Mouse (Mus musculus): ENCODE results near the gene H2-K1. TPM values are rescaled to one million over a fixed set of nuclear protein-coding genes. Genes with fewer than 3 reads are reported as not detected.

H2-K1 gene
- 3,482 and 5,138 TPM in 2 replicates for polyA plus RNA-seq (2012; rRNA removed)

DNA sequence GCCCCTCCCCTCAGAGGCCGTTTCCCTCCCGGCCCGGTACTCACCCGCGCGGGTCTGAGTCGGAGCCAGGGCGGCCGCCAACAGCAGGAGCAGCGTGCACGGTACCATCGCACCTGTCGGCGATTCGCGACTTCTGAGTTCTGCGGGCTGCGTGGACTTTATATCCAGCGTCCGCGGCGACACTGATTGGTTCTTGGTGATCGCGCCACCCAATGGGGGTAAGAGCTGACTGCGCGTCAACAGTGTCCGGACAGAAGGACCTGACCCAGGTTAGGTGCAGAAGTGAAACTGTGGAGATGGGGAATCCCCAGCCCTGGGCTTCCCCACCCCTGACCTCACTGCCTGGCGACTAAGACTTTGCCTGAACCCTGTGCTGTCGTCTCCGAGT, at the start of gene H2-K1:
H2-K1 (minus strand) TSS at position 198 of the 388 bp plus-strand sequence.
- Histone ChIP-seq H3K27me3 (ENCODE audit: control insufficient read depth, insufficient read depth, low read length) (no peaks in the 10 kb centered on the region), H3K36me3 (ENCODE audit: control insufficient read depth, insufficient read depth, low read length) (no peaks in the 10 kb centered on the region), H3K4me1 (replicated peaks; ENCODE audit: control insufficient read depth, insufficient read depth, low read length) (no peaks in the 10 kb centered on the region), H3K27ac (ENCODE audit: control insufficient read depth, insufficient read depth, low read length) (peak within 1 kb of the TSS; percentile 48; the same call in 1 of the 2 replicates), H3K4me3 (ENCODE audit: control insufficient read depth, insufficient read depth, low read length) (peak within 1 kb of the TSS; percentile 82)
- under 1% methylated on average over 30 of the region's 30 CpGs for WGBS
- TF ChIP-seq CTCF (IDR thresholded peaks at IDR 0.05; ENCODE audit: borderline replicate concordance, control insufficient read depth, extremely low read depth, insufficient read depth, low read length, poor library complexity): 0 out of 2 replicates have a peak, but pooled peaks have one; percentile 14
- TF ChIP-seq POLR2A (IDR thresholded peaks at IDR 0.05; ENCODE audit: control insufficient read depth, extremely low read depth, insufficient read depth, low read length, poor library complexity): peak; percentile 94
- DNase-seq: peak; percentile 84

DNA sequence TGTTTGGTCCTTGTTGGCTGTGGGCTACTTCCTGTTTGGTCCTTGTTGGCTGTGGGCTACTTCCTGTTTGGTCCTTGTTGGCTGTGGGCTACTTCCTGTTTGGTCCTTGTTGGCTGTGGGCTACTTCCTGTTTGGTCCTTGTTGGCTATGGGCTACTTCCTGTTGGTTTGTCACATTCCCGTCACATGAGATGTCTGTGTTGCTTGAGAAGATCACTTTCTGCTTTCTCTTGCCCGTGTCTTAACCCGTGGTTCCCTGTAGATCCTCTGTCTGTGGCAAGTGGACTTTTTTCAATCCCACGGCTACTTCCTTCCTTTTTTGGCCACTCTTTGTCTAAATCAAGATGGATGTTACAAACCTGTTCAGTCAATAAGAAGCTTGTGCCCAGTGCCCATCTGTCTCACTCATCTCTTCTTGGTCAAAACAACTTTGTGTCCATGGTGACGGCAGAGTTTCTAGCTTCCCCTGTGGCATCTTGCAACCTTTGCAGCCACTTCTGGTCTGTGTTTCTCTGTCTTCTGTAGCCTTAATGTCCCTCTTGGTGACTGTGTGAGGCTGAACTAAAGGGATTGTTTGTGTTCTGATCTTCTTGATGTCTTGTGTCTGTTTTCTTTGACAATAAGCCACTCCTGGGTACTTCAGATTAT, 47.4 kb upstream of the H2-K1 start:
- TF ChIP-seq POLR2A (IDR thresholded peaks at IDR 0.05; ENCODE audit: control insufficient read depth, extremely low read depth, insufficient read depth, low read length, poor library complexity): no peak
- TF ChIP-seq CTCF (IDR thresholded peaks at IDR 0.05; ENCODE audit: borderline replicate concordance, control insufficient read depth, extremely low read depth, insufficient read depth, low read length, poor library complexity): no peak
- H3K27me3 ChIP-seq (ENCODE audit: control insufficient read depth, insufficient read depth, low read length): no peaks in the 10 kb centered on the region
- H3K36me3 ChIP-seq (ENCODE audit: control insufficient read depth, insufficient read depth, low read length): no peaks in the 10 kb centered on the region
- H3K27ac ChIP-seq (ENCODE audit: control insufficient read depth, insufficient read depth, low read length): no peak overlapping the region; the same call in 1 of the 2 replicates
- peaks cover 5% of the 10 kb centered on the region for H3K4me1 ChIP-seq (replicated peaks; ENCODE audit: control insufficient read depth, insufficient read depth, low read length)
- H3K4me3 ChIP-seq (ENCODE audit: control insufficient read depth, insufficient read depth, low read length): no peak overlapping the region
- DNase-seq: no peak
- WGBS: 60% methylated on average over 5 of the region's 5 CpGs

DNA sequence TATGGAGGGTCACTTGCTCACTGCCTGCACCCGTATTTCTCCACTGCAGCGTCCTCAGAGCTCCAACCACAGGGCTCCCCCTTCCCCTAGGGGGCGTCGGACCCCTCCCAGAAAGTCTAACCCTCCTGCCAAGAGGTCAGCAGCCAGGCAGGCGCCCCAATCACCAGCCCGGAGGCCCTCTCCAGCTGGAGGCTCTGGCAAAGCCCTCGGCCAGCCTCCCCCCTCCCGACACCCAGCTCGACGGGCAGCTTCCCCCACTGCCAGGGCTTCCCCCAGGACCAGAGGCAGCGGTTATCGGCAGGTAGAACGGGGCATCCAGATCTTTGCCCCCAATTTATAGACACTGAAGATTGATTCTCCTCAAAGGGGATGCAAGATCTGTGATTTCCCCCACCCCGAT, 45.8 kb upstream of the H2-K1 start:
- Histone ChIP-seq H3K36me3 (ENCODE audit: control insufficient read depth, insufficient read depth, low read length) (no peaks in the 10 kb centered on the region), H3K27me3 (ENCODE audit: control insufficient read depth, insufficient read depth, low read length) (no peaks in the 10 kb centered on the region), H3K4me3 (ENCODE audit: control insufficient read depth, insufficient read depth, low read length) (no peak overlapping the region), H3K4me1 (replicated peaks; ENCODE audit: control insufficient read depth, insufficient read depth, low read length) (peaks cover 11% of the 10 kb centered on the region), H3K27ac (ENCODE audit: control insufficient read depth, insufficient read depth, low read length) (no peak overlapping the region)
- TF ChIP-seq CTCF (IDR thresholded peaks at IDR 0.05; ENCODE audit: borderline replicate concordance, control insufficient read depth, extremely low read depth, insufficient read depth, low read length, poor library complexity) (no peak), POLR2A (IDR thresholded peaks at IDR 0.05; ENCODE audit: control insufficient read depth, extremely low read depth, insufficient read depth, low read length, poor library complexity) (no peak)
- DNase-seq: no peak
- WGBS: 92% methylated on average over 14 of the region's 14 CpGs

DNA sequence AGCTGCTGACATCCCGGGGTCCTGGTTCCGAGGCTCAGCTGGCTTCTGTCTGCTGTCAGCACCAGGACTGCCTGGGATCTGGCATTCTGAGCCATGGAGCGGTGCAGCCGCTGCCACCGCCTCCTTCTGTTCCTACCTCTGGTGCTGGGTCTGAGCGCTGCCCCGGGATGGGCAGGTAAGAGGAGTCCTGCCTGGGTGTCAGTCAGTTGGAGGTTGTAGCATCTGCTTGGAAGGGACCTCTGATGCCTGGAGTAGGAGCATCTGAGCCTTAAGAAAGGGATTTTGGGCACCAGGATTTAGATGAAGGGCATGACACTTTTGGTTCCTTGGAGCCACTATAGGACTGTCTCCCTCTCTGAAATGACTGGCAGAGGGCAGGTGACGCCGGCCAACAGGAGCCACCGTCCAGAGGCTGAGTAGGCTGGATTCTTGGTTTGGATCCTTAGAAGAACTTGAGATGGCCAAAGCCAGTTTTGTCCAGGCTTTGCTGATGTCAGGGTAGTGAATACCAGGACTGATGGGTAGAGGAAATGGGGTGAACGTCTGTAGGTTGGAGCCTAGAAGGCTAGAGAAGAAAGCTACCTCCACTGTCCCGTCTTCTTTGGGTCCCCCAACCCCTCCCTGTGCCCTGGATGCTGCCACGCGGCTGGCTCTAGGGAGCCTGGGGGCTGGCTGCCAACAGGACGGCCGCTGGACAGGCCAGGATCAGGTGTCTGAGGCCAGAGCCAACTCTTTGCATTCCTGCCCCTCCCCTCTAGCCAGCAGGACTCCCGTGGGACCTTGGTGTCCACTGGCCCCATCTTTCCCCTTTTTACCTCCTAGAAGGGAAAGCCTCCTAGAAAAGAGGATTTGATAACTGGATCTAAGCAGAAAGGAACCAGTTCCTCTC, 39.7 kb upstream of the H2-K1 start:
- Histone ChIP-seq H3K27ac (ENCODE audit: control insufficient read depth, insufficient read depth, low read length) (no peak overlapping the region), H3K36me3 (ENCODE audit: control insufficient read depth, insufficient read depth, low read length) (peaks cover 19% of the 10 kb centered on the region), H3K4me1 (replicated peaks; ENCODE audit: control insufficient read depth, insufficient read depth, low read length) (peaks cover 10% of the 10 kb centered on the region), H3K4me3 (ENCODE audit: control insufficient read depth, insufficient read depth, low read length) (no peak overlapping the region), H3K27me3 (ENCODE audit: control insufficient read depth, insufficient read depth, low read length) (no peaks in the 10 kb centered on the region)
- no peak for TF ChIP-seq CTCF (IDR thresholded peaks at IDR 0.05; ENCODE audit: borderline replicate concordance, control insufficient read depth, extremely low read depth, insufficient read depth, low read length, poor library complexity)
- no peak for TF ChIP-seq POLR2A (IDR thresholded peaks at IDR 0.05; ENCODE audit: control insufficient read depth, extremely low read depth, insufficient read depth, low read length, poor library complexity)
- WGBS: 41% methylated on average over 17 of the region's 17 CpGs
- no peak for DNase-seq

DNA sequence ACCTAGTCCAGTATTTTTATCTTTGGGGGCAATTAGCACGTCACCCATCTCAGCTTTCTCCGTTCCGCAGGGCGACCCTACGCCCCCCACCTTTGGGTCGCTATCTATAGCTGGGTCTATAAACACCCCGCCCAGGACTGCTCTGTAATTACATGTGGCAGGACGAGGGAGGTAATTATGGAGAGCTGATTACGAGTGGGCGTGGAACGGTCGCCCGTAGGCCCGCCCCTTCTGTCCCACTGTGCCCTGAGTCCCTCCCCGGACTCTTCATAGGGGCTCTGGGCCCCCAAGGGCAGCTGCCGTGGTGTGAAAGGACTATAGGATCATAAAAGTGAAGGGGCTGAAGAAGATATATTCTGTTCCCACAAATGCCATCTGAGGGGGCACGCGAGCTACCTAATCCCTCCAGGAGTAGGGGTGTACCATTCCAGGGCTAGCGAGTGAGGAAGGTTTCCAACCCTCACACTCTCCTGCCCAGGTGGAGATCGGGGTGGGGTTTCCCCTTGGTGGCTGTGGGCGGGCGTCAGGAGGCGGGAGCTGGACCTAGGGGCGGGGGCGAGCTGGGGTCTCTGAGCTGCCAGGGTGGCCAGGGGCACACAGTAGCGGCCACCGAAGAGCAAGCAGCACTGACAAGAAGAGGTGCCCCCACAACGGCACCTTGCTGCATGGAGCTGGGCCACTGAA, 38.9 kb upstream of the H2-K1 start, which contains the start of gene Col11a2:
Col11a2 (plus strand) TSS at position 560 of the 684 bp plus-strand sequence.
- 30% methylated on average over 27 of the region's 28 CpGs for WGBS
- TF ChIP-seq CTCF (IDR thresholded peaks at IDR 0.05; ENCODE audit: borderline replicate concordance, control insufficient read depth, extremely low read depth, insufficient read depth, low read length, poor library complexity) (no peak), POLR2A (IDR thresholded peaks at IDR 0.05; ENCODE audit: control insufficient read depth, extremely low read depth, insufficient read depth, low read length, poor library complexity) (no peak)
- Histone ChIP-seq H3K4me1 (replicated peaks; ENCODE audit: control insufficient read depth, insufficient read depth, low read length) (peaks cover 10% of the 10 kb centered on the region), H3K4me3 (ENCODE audit: control insufficient read depth, insufficient read depth, low read length) (no peak within 1 kb of the TSS), H3K27ac (ENCODE audit: control insufficient read depth, insufficient read depth, low read length) (no peak within 1 kb of the TSS), H3K27me3 (ENCODE audit: control insufficient read depth, insufficient read depth, low read length) (no peaks in the 10 kb centered on the region), H3K36me3 (ENCODE audit: control insufficient read depth, insufficient read depth, low read length) (peaks cover 19% of the 10 kb centered on the region)
- no peak for DNase-seq

DNA sequence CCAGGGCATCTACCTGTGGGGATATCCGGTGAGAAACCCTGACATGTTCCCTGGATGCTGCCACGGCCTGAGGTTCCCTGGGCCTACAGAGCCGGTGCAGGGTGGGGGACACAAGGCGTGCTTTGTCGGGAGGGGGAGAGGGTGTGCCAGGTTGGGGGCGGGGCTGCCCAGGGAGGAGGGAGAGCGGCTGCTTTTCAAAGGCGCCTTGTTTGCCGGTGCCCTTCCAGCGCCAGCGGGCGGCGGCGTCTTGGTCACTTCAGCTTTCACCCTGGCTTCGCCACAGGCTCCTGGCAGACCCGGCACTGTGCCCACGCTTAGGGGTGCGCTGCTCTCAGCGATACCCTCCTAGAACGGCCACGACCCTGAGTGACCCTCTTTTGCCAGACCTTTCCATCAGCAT, 38.3 kb upstream of the H2-K1 start:
- Histone ChIP-seq H3K4me3 (ENCODE audit: control insufficient read depth, insufficient read depth, low read length) (no peak overlapping the region), H3K27ac (ENCODE audit: control insufficient read depth, insufficient read depth, low read length) (no peak overlapping the region), H3K36me3 (ENCODE audit: control insufficient read depth, insufficient read depth, low read length) (peaks cover 19% of the 10 kb centered on the region), H3K27me3 (ENCODE audit: control insufficient read depth, insufficient read depth, low read length) (no peaks in the 10 kb centered on the region), H3K4me1 (replicated peaks; ENCODE audit: control insufficient read depth, insufficient read depth, low read length) (peaks cover 12% of the 10 kb centered on the region)
- TF ChIP-seq CTCF (IDR thresholded peaks at IDR 0.05; ENCODE audit: borderline replicate concordance, control insufficient read depth, extremely low read depth, insufficient read depth, low read length, poor library complexity): no peak
- TF ChIP-seq POLR2A (IDR thresholded peaks at IDR 0.05; ENCODE audit: control insufficient read depth, extremely low read depth, insufficient read depth, low read length, poor library complexity): no peak
- 68% methylated on average over 21 of the region's 21 CpGs for WGBS
- DNase-seq: no peak
